Mouse (Mus musculus) yolk sac, embryonic 10.5 days (tissue): ENCODE measurements around the gene Gapdh.

Source experiments
- DNase-seq: peaks from one replicate; pipeline ENCODE4 v3.0.0-alpha.2; 2017; ENCODE audit warnings: low spot score

Gene Gapdh

DNA sequence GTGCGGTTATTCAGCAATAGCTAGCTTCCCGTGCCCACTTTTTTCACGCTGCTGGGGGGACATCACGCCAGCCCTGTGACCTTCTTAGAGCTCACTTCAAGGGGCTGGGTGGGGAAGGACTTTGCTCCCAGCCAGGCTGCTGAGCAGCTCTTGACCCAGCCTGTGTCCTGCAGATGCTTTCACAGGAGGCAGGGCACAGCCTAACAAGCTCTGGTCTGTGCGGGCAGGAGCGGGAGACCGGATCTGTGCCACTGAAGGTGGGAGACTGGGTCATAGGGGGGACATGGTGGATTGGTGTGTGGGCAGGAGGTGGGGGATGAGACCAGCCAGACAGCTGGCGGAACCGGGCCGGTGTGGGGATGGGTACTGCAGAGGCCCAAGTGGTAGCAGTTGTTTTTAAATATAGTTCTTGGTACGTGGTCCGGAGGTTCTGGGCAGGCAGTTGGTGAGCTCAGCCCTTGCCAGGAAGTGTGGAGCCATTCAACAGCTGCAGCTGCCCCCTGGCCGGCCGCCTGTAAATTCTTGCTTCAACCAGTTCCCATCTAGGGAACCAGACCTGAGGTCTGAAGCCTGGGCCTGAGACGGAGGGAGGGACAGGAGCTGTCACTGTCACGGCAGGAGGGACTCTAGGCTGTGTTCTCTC, 17.2 kb downstream of the Gapdh start:
- DNase-seq: no peak

DNA sequence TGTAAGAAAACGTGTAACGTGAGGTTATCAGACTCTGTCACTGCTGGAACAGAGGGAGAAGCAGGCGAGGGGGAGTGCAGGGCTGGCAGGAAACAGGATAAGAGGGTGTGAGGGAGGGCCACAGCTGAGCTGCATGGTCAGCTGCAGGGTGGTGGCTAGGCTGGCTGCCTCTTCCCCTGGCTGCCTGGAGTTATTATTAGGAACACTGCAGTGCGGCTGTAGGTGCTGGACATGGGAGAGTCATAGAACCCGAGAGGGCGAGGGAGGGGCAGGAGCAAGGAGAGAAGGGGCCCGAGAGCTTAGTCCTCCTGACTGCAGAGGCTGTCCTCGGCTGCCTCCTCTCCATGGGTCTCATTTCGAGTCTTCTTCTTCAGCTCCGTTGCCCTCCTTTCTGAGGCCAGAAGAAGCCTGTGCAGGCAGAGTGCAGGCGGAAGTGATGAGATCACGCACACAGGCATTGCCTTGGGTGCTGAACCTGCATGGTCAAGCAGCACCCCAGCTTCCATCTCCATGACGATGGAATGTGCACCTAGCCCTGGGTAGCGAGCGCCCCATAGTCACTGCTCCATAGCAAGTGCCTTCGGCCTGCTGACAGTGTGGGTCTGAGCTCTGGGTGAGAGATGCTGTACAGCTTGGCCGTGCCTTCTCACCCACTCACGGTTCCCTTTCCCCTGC, 17.9 kb downstream of the Gapdh start:
- no peak for DNase-seq

DNA sequence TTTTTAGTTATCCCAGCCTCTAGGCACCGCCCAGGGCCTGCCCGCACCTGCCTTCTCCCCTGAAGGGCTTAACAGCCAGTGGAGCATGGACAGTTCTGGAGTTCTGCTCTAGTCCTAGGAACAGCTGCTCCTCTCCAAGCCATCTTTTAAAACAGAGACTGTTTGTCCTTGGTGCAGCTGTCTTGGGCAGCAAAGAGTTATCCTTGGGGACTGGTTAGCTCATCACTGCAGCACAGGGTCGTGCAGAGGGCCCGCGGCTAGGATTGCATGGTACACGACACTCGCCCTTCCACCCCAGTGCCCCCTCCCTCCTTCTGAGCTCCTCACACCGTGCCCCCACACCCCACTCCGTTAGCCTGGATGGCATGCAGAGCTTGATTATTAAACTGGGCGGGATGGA, 18.9 kb downstream of the Gapdh start:
- no peak for DNase-seq

DNA sequence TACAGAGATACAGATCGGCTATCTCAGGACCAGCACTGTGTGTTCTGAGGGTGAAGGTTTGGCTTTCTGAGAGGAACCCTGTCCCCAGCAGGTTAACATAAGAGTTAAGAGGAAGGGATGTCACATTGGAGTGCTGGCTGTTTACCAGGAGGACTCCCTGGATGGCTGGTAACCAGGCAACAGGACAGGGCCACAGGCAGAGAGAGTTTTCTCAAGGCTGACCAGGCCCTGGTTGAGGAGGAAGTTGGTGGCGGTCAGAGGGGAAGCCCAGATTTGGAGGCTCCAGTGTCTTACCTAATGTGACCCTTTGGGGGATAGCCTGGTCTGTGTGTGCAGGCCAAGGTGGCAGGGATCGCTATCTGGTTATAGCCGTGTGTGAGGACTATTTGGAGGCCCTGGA, 19.5 kb downstream of the Gapdh start:
- no peak for DNase-seq

DNA sequence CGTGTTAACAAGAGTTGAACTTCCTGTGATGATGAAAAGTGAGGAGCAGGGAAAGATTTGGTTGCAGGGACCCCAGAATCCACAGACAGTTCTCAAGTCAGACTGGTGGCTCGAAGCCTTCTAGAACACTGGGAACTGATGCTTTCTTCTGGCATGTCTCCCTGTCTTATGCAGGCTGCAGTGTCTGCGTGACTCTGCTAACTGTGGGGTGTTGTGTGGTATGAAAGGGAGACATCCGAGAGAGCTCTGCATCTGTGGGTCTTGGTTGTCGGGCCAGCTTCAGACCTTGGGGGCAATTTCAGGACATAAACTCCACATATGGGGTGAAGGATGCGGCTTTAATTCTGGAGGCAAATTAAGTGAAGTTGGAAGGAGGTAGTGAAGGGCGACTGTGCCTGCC, 20.1 kb downstream of the Gapdh start:
- no peak for DNase-seq

DNA sequence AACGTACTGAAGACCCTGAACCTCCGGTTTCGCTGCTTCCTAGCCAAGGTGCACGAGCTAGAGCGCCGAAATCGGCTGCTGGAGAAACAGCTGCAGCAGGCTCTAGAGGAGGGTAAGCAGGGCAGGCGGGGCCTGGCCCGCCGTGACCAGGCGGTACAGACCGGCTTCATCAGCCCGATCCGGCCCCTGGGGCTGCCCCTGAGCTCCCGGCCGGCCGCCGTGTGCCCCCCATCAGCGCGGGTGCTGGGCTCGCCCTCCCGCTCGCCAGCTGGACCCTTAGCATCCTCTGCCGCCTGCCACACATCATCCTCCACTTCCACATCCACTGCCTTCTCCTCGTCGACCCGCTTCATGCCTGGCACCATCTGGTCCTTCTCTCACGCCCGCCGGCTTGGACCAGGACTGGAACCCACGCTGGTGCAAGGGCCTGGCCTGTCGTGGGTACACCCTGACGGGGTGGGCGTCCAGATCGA, 20.8 kb downstream of the Gapdh start:
- no peak for DNase-seq

DNA sequence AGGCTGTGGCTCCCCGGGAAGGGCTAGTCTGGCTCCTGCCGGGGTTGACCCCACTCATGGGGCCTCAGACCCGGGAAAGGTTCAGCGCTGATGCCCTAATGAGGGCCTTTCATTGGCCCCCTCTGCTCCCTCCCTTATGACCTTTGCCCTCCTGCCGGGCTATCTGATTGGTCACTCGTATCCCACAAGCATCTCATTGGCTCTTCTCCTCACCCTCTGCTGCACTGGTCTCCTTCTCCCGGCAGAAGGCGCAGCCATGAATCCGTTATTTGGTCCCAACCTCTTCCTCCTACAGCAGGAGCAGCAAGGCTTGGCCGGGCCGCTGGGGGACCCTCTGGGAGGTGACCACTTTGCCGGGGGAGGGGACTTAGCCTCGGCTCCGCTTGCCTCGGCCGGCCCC, 21.3 kb downstream of the Gapdh start, which contains the start of gene Iffo1:
Iffo1 (plus strand) TSS at position 241 of the 400 bp plus-strand sequence.
- peak; percentile 96 for DNase-seq

DNA sequence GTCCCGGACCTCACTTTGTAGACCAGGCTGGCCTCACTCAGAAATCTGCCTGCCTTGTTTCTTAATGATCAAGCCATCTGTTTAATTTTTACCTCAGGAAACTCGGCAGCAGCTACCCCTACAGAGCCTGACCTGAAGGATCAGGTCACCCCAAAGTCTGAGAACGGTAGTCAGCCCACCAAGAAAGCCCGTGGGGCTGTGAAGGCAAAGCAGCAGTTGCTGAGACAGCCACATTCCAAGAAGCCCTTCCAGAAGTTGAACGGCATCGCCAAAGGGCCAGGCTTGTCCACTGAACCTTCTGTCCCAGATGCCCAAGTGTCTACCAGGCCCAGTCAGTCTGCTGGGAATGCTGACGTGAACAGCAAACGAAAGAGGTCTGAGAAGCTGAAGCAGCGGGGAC, 22.4 kb downstream of the Gapdh start:
- no peak for DNase-seq

DNA sequence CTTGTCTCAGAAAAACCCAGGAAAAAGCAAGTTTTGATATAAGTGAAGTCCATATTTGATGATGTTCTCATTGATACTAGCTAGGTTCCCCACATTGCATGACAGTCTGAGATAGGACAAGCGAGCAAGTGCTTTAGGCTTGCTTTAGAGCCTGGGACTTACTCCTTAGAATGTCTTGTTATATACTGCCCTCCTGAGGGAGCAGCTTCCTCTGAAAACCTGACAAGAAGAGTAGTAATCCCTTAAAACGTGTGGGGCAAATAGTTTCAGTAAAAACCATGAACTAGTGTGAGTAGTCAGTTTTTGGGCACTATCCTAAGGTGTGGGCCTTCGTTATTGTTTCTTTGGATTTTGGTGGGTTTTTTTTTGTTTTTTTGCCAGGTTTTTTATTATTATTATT, 23.1 kb downstream of the Gapdh start:
- no peak for DNase-seq

DNA sequence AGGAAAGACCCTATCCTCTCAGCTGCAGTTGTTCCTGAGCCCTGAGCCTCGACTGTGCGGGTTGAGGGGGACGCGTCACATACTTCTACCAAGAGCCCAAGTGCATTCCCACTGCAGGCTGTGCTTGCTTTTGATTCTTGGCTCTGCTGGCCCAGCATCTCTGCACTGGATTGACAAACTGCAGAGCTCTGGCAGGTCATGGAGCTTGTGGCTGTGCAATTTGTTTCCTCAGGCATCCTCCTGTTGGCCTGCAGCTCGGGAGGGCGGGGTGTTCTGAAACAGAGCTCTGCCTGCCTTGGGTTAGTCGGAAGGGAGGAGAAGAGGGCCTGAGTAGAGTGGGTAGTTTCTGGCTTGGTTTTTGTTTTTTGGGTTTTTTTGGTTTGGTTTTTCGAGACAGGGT, 23.8 kb downstream of the Gapdh start:
- no peak for DNase-seq

DNA sequence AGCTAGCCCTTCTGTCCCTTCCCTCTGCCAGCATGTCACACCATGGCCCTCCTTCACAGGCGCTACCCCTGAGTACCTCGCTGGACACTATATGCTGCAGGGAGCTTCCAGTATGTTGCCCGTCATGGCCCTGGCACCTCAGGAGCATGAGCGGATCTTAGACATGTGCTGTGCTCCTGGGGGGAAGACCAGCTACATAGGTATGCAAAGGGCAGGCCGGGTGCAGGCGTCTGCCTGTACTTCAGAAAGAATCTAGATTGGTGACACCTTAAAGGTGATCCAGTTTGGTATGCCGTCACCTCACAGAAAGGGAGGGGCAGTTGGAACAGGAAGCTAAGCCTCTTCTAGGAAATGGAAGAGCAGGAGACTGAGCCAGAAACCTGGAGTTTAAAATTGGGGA, 26.5 kb downstream of the Gapdh start:
- no peak for DNase-seq

DNA sequence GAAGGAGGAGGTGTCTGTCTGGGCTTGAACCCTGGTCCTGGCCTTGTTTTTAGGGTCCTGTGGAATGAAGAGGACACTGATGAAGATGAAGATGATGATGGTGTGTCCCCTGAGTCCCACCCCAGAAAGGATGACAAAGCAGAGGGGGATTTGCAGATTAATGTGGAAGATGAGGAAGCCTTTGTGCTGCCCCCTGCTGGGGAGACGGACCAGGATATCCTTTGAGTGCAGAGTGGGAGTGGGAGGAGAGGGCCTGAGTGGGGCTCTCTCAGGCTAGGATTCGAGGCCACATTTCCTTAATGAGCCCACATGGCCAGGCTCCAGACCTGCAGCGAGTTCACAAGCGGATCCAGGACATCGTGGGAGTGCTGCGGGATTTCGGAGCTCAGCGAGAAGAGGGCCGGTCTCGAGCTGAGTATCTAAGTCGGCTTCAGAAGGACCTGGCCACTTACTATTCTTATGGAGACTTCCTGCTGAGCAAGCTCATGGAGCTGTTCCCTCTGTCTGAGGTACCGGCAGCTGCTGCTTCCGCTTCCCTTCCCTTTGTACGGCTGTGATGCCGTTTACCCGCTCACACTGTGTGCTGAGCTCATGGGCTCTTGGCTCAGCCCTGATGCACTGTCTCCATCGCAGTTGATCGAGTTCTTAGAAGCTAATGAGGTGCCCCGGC, 29.1 kb downstream of the Gapdh start:
- no peak for DNase-seq

DNA sequence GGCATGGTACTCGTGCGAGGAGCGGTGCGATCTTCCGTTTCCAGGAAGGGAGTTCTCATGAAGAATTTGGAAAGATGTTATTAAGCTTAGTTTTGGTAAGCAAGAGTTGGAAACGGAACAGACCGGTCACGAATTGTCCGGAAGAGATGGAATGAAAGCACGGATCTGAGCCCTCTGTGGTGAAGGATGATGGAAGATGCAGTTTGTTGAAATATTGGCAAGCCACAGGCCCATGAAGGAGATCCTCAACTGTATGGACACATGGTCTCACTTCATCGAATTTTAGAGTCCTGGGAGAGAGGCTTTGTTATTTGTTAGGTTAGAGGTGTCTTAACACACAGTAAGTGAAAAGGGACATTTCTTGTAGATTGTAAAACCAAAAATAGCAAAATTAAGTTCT, 33.8 kb downstream of the Gapdh start:
- DNase-seq: no peak

DNA sequence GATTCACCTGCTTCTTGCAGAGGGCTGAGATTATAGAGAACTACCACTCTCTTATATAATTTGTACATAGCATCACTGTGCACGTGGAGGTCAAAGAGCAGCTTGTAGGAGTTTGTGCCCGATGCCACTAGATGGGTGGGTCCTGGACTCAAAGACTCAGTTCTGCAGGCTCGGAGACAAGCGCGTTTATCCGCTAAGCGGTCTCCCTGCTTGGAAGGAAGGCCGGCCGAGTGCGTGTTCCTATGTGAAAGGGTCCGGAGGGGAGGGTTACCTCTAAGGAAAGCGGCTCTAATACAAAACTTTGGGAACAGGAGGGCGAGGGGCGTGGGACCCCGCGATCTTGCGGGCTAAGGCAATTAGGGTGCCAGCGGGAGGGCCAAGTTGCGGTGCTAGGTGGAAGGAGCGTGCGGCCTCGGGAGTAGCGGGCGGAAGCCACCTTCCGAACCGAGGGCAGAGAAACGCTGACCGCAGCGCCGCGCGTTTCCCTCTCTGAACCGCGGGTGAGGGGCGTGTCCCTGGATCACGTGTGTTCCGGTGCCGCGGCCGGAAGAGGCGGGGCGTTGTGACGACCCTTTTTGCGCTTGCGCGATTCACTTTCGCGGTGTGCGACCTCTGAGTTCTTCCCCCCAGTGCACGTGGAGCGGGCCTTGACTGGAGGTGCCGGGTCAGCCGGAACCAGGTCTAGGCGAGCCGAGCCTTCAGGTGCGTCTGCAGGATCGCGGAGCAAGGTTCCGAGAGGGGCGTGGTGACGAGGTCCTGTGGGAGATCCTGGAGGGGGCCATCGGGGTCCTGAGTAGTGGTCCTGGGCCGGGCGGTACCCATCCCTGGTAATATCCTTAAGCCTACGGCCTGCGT, 34.7 kb downstream of the Gapdh start, which contains the start of gene Nop2:
Nop2 (plus strand) TSS at position 608 of the 855 bp plus-strand sequence.
- DNase-seq: peak; percentile 93

DNA sequence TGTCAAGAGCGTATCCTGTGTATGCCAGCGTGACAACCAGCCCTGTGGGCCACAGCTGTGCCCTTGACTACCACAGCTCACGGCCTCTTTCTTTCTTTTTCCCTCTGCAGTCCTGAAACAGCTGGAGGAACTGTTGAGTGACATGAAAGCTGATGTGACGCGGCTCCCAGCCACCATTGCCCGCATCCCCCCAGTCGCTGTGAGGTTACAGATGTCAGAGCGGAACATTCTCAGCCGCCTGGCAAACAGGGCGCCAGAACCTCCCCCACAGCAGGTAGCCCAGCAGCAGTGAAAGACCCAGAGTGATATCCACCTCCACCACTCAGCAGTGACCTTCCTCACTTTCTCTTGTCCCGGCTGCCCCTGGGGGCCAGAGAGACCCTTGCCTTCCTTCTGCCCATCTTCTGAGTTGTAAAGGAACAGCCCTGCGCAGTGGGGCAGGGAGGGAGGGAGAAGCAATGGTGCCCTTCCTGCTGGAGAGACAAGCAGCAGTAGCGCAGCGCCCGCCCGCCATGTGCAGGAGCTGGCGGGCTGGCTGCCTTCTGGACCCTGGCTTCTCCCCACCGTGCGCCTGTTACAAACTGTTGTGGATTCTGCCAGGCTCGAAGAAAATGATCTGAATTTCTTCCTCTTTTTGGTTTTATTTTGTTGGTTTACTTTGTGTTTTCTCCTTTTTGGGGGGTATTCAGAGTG, 36.4 kb downstream of the Gapdh start:
- no peak for DNase-seq

DNA sequence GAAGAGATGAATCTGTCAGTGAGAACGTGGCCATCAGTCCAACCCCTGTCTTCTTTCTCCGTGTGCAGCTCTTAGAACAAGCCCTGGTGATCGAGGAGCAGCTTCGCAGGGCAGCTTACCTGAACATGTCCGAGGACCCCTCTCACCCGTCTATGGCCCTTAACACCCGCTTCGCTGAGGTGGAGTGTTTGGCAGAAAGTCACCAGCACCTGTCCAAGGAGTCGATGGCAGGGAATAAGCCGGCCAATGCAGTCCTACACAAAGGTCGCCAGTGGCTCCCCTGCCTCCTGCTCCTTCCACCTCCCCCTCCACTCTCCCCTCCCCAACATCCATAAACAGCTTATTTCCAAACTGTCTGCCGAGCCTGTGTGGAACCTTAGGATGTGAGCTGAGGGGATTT, 37.5 kb downstream of the Gapdh start:
- DNase-seq: no peak

DNA sequence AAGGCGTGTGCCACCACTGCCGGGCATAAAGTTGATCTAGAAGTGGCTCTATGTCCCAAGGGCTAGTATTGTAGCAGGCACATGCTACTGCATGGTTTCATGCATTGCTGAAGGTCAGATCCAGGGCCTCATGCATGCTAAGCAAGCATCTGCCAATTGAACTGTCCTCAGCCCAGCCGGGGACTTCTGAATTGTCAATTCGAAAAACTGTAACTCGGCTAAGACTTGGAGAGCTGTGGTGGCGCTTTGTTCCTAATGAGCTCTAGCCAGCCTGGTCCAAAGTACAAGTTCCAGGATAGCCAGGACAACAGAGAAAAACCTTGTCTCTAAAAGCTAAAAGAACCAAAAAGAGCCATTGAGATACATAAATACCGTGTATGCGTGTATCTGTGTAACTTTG, 46.9 kb downstream of the Gapdh start:
- no peak for DNase-seq

DNA sequence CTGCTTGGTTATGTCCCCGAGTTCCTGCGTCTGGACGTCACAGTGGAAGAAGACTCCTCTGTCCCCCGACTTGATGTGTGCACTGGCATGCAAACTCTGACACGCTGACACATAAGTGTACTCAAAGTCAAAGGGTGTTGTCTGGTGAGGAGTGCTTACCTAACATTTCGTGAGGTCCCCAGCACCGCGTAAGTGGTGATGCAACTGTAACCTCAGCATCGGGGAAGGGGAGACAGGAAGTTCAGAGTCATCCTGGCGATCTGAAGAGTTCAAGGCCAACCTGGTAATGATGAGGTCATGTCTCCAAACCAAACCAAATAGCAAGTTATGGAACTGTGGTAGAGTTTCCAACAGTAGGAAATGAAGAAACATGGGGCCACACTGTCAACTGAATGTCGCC, 53.7 kb downstream of the Gapdh start:
- no peak for DNase-seq
